Mouse (Mus musculus) layer of hippocampus, postnatal 14 days (tissue): ENCODE measurements around the gene Xk. TPM values are rescaled to one million over a fixed set of nuclear protein-coding genes. Genes with fewer than 3 reads are reported as not detected.
"Not testable (repeated sequence)": the region's sequence is repeated elsewhere in the genome, so short reads cannot be mapped to it uniquely, and the experiment has no call there.

ENCODE experiments used
- DNase-seq, 2 experiments: peaks; one replicate each; pipeline ENCODE4 v3.0.0; 2021 to 2022; ENCODE audit warnings: low spot score in 2 of 2, mixed read lengths in 1 of 2
- long read RNA-seq, 2 experiments: library from polyadenylated mRNA; stranded (forward); transcript quantifications; one replicate each; pipeline ENCODE4 v2.0.0; 2021
- total RNA-seq, 2 experiments: library from RNA; stranded (reverse); gene quantifications; 2 replicates each; pipeline ENCODE4 v1.2.3; 2021

Gene Xk
- 10 to 100 TPM in 1 of 2 experiments, 1 to 10 TPM in 1; 8.4 to 11.9 TPM for total RNA-seq
- long read RNA-seq, experiment 1, full-length matches to known transcripts: 2 of 2 reads
- long read RNA-seq, experiment 1, partial matches to known transcripts: 0 of 2 reads
- long read RNA-seq, experiment 1, other reads (novel, unspliced or antisense): 0 of 2 reads
- long read RNA-seq, experiment 2, full-length matches to known transcripts: 5 of 7 reads
- long read RNA-seq, experiment 2, partial matches to known transcripts: 0 of 7 reads
- long read RNA-seq, experiment 2, other reads (novel, unspliced or antisense): 2 of 7 reads

GRCm38 (mm10) chrX:9272460-9273361 lies at the start of gene Xk:
TSS of gene Xk (plus strand) at chrX:9272756.
- peak; percentile 25 to 38 for DNase-seq

- no peak for DNase-seq
Observed at GRCm38 (mm10) chrX:9227105-9227504, 45.5 kb upstream of the Xk start.

DNA sequence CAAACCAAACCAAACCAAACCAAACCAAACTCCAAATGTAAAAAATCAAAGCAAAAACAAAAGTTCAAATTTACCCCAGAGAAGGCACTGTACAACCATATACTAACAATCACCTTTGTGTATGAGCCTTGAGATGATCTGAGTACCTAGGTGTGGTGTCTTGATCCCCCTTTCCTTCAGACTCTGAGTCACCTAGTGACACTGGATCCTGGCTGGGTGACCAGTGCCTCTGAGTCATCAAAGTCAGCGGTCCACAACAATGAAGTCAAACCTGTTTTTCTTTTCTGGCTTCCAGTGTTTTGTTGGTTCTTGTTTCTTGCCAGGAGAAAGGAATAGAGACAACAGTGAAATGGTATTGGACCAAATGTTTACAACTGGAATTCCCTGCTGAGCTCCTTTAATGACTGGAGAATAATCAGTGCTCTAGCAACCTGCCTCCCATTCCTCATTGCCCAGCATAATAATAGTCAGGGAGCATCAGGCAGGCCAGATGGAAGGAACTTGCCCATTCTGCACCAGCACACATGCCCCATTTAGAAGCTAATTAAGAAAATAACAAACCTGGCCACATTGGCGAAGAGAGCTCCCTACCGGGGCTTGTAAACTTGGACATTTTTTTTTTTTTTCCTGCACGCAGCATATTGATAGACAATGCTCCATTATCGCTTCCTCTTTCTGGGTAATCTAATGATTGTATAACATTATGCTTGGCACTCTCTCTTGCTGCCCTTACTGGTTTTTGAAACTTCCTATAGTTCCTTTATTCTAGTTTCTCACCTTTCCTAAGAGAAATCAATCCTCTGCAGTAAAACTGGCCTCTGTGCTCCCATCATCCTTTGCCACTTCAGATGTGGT lies 31.6 kb upstream of the Xk start:
- DNase-seq: peak in 1 of 2 experiments; percentile 41

DNA sequence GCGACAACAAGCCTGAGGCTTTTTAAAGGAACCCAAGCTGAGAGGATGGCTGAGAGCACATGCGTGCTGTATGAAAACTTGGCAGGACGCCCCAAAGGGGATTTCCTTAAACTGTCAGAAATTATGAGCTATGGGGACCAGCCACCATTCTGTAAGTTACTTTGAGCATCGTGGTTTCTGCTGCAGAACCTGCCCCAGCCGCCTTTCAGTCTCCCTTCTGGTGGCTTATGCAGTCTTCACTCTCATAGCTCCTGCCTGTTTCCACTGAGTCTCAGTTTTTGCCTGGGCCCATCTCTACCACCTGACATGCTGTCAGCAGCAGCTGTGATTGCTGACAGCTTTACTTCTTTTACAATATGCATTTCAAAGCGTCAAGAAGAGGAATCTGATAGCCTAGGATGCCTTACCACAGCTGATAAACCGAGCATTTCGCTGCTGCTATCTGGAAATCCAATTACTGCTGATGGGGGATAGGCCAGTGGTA lies 29.1 kb upstream of the Xk start:
- DNase-seq: no peak

DNA sequence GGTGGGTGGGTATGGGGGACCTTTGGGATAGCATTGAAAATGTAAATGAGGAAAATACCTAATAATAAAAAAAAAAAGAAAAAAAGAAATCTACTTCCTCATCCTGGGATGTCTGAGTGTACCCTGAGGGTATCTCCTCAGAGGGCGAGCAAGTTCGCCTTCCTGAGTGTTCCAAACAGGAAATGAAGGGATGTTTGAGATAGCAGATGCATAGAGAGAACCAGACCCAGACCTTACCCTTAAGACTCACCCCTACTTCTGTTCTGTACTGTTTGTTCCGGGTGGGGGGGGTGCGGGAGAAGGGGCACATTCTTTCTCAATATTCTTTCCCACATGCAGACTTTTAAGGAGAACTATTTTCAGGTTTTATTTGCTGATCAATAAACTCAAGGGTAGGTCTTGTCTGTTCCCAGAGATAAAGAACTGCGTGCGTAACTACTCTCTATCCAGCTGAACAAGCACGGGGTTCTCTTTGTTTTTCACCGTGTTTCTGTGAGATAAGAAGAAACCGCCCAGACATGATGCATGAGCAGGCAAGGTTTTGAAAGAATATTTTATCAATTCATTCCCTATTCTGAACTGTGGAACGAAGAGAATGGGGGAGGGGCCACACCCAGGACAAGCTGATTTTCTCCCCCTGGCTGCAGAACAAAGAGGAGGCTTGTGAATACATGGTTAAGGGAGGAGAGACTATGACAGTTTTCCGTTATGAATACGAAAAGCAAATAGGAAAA lies 27.8 kb upstream of the Xk start:
- DNase-seq: no peak

- DNase-seq: no peak
Observed at GRCm38 (mm10) chrX:9248911-9249310, 23.6 kb upstream of the Xk start.

GRCm38 (mm10) chrX:9253990-9254389 lies 18.6 kb upstream of the Xk start:
- no peak for DNase-seq

DNA sequence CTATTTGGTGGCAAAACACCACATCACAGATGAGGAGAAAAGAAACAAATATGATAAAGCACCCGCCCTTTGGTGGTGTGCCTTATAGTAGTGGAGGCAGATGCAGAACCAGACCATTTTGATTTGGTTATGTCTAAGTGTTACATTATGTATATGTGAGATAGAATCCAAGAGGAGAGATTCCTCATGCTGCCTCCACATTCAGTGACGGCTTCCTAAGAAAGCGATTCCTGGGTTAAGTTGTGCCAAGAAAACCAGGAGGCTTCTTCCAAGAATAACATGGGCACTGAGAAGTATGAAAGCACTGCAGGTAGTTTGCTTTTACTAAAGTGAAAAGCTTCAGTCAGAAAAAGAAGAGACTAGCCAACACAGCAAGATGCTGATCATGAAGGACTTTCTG lies 17.7 kb upstream of the Xk start:
- DNase-seq: no peak

- DNase-seq: no peak
Observed at GRCm38 (mm10) chrX:9256766-9257165, 15.8 kb upstream of the Xk start, which contains the start of gene Gm14862. TSS of gene Gm14862 (minus strand) at chrX:9256899.

DNA sequence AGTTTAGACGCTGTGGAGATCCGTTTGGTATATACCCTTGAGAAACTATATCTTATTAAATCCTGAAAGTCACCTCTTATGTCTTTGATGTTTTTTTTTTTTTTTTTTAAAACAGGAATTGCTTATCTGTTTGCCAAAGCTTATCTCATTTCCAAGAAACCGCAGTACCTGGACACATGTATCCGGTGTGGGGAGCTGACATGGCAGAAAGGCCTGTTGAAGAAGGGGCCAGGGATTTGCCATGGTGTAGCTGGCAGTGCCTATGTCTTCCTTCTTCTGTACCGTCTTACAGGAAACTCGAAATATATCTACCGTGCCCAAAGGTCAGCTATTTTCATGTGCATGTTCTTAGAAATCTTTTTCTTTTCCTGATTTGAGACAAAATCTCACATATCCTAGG lies 14.7 kb upstream of the Xk start:
- DNase-seq: no peak

- no peak for DNase-seq
Observed at GRCm38 (mm10) chrX:9259267-9259666, 13.3 kb upstream of the Xk start.

- no peak for DNase-seq
Observed at GRCm38 (mm10) chrX:9271112-9271511, 1.4 kb upstream of the Xk start.

- DNase-seq: no peak
Observed at GRCm38 (mm10) chrX:9271947-9272459, 553 bp upstream of the Xk start.

DNA sequence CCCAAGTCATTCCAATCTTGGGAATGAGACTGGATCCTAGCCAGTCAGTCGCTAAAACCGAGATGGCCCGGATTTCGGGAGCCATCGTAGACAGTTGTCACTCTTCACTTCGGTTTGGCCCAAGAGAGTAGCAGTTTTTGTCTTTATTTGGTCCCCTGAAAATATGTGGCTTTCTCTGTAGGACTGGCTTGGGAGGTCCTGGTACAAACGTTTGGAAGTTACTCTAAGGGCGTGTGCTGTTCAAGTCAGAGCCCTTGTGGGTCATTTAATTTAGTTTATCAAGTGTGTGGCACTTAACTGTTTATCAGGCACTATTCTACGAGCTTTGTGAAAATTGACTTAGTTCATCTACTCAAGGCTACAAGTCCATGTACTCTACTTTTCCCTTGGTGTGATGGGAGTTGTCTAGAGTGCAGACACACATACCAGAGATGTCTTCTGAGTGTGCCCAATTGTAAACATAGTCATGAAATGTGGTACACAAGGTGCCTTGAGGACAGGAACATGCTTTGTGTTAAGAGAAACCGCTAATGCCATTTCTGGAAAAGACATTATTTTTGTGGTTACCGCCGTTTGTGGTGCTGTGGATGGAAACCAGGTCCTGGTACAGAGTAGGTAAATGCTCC lies 934 bp downstream of the Xk start:
- no peak for DNase-seq

DNA sequence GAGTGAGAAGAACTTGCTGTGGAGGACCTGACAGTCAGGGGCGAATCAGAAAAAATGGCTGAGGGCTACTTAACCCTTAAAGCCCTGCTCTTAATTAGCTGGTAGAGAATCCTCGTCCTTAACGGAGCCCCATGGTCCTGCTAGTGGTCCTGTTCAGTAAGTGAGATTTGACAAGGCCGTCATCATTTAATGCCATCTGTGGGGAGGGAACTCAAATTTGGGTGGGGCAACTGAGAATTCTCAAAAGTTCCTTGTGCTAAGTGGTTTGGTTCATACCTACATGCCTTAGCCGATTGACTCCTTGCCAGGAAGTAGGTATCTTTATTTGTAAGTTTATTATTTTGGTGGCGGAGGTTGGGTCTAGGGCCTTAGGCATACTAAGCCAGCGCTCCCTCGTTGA lies 1.8 kb downstream of the Xk start:
- no peak for DNase-seq

DNA sequence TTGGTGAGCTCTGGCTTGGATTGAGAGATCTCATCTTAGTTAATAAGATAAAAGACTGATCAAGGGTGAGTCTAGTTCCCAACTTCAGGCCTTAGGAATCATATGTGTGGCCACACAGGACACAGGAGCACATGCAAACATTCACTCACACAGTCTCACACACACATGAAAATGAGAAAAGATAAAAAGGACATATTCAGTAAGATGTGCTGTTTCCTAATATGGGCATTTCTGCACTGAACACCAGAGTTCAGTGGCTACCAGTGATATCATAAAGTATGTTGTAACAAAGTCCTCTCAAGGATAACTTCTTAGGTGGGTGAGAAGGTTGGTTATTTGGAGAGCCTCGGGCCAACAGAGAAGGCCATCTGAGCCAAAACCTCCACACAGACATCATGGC lies 10.9 kb downstream of the Xk start, which contains the start of gene H2al1m:
H2al1m (plus strand) TSS at position 301 of the 400 bp plus-strand sequence.
- not testable (repeated sequence) for DNase-seq

- DNase-seq: not testable (repeated sequence)
Observed at GRCm38 (mm10) chrX:9293140-9293829, 20.7 kb downstream of the Xk start.

DNA sequence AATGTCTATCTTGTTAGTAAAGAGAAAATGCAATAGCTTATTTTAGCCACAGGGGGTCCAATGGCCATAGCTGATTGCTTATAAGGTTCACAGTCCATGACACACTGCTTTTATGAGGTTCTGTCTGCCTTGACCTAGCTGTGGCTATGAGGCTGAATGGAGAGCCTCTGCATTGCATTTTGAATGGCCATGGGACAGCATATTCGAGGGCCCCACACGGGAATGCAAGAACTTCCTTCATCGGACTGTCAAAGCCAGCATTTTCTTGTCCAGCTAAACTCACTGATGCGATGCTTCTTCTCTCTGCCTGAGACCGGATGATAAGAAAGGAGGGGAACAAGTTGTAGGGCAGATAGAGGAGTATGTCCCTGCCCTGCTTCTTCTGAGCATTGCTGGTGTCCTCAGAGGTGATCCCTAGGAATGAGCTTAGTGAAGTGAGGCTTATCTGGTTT lies 25.9 kb downstream of the Xk start:
- DNase-seq: no peak

DNA sequence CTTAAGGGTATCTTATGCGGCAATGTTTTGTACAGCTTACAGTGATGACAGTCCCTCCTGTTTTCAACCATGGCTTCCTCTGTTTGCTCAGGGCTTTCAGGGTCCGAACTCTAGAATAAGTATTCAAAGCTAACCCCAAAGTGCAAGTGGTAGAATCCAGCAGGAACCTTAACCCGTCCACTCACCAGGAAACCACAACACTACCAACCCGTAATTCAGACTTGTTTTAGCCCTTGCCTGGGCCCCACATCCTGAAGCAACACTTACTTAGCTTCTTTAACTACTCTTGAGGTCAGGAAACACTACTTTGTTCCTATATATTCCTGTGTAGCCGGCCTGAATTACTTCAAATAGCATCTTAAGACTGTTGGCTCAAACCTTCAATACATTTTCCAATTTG lies 30.2 kb downstream of the Xk start:
- no peak for DNase-seq
